Comparison of ENCODE assay signal across 18 mouse cellular contexts in genomic region chr13:83743381-83743780, GRCm38 (mm10).
DNase-seq lines count a peak whose midpoint lies in the region; ATAC-seq and TF ChIP-seq lines count a peak whose summit lies in the region.
"Had no signal": no experiment of that assay in that cellular context is flagged by ENCODE, and none has a peak within 500 bp of the region (broad histone marks: within the 10 kb centered on the region; RNA-seq: fewer than 3 reads in every experiment).

No protein-coding gene starts in this region.

- no peak for TF ChIP-seq CTCF in gastrocnemius, adult 2 months (IDR thresholded peaks at IDR 0.05)

- no peaks in the 10 kb centered on the region for H3K27me3 ChIP-seq in neural tube, embryonic 11.5 days (ENCODE audit: control insufficient read depth, insufficient read depth, low read length)
- H3K27me3 ChIP-seq in forebrain, embryonic 16.5 days (replicated peaks; ENCODE audit: control insufficient read depth, insufficient read depth, low read length): no peaks in the 10 kb centered on the region
- no peaks in the 10 kb centered on the region for H3K27me3 ChIP-seq in midbrain, embryonic 13.5 days

- no peak overlapping the region for H3K9ac ChIP-seq in neural tube, embryonic 11.5 days (ENCODE audit: low read length)
- H3K9ac ChIP-seq in forebrain, embryonic 16.5 days (replicated peaks; ENCODE audit: low read depth, low read length): 0 out of 2 replicates have a peak overlapping the region, but pooled peaks have one; percentile 19
- no peak overlapping the region for H3K9ac ChIP-seq in midbrain, embryonic 13.5 days (replicated peaks)
- H3K9ac ChIP-seq: heart, embryonic 15.5 days; kidney, embryonic 15.5 days; limb, embryonic 12.5 days; liver, embryonic 14.5 days had no signal

- no peaks in the 10 kb centered on the region for H3K9me3 ChIP-seq in neural tube, embryonic 11.5 days (ENCODE audit: control insufficient read depth, low read length)
- no peaks in the 10 kb centered on the region for H3K9me3 ChIP-seq in forebrain, embryonic 16.5 days (ENCODE audit: control insufficient read depth, low read length)
- no peaks in the 10 kb centered on the region for H3K9me3 ChIP-seq in midbrain, embryonic 13.5 days
- H3K9me3 ChIP-seq: embryonic facial prominence, embryonic 10.5 days; G1E; heart, embryonic 15.5 days; kidney, embryonic 15.5 days; limb, embryonic 12.5 days had no signal

- whole genome bisulfite sequencing in neural tube, embryonic 11.5 days: 84% methylated on average over 2 of the region's 2 CpGs
- WGBS in forebrain, embryonic 16.5 days: 39% methylated on average over 2 of the region's 2 CpGs
- 74% methylated on average over 2 of the region's 2 CpGs for WGBS in midbrain, embryonic 13.5 days

- H3K36me3 ChIP-seq in neural tube, embryonic 11.5 days (ENCODE audit: control insufficient read depth, insufficient read depth, low read length): no peaks in the 10 kb centered on the region
- 0 out of 2 replicates have a peak, but pooled peaks cover 9% of the 10 kb centered on the region for H3K36me3 ChIP-seq in forebrain, embryonic 16.5 days (ENCODE audit: control insufficient read depth, insufficient read depth)
- peaks cover 7% of the 10 kb centered on the region for H3K36me3 ChIP-seq in midbrain, embryonic 13.5 days
- H3K36me3 ChIP-seq: embryonic facial prominence, embryonic 10.5 days; heart, embryonic 15.5 days; kidney, embryonic 15.5 days; limb, embryonic 12.5 days had no signal

- no peak overlapping the region for H3K4me2 ChIP-seq in neural tube, embryonic 11.5 days (ENCODE audit: low read depth)
- H3K4me2 ChIP-seq in forebrain, embryonic 16.5 days (ENCODE audit: low read length): peak overlapping the region; percentile 48
- H3K4me2 ChIP-seq in midbrain, embryonic 13.5 days (replicated peaks): no peak overlapping the region
- H3K4me2 ChIP-seq: heart, embryonic 15.5 days; kidney, embryonic 15.5 days; limb, embryonic 12.5 days had no signal

- H3K4me3 ChIP-seq in neural tube, embryonic 11.5 days (ENCODE audit: low read depth, low read length): no peak overlapping the region
- H3K4me3 ChIP-seq in forebrain, embryonic 16.5 days (replicated peaks; ENCODE audit: low read length): no peak overlapping the region
- no peak overlapping the region for H3K4me3 ChIP-seq in midbrain, embryonic 13.5 days (replicated peaks)
- no peak overlapping the region for H3K4me3 ChIP-seq in gastrocnemius, adult 2 months
- H3K4me3 ChIP-seq: embryonic facial prominence, embryonic 10.5 days; heart, embryonic 15.5 days; kidney, embryonic 15.5 days; limb, embryonic 12.5 days had no signal

- ATAC-seq in neural tube, embryonic 11.5 days (ENCODE audit: insufficient read depth, low FRiP score, low TSS enrichment): no peak
- ATAC-seq in forebrain, embryonic 16.5 days: no peak
- ATAC-seq in midbrain, embryonic 13.5 days: no peak
- ATAC-seq: inflammation-experienced regulatory T-cells, adult 6 months had no signal

- H3K4me1 ChIP-seq in neural tube, embryonic 11.5 days (ENCODE audit: control insufficient read depth, insufficient read depth, low read length): peaks cover 6% of the 10 kb centered on the region; the same call in 1 of the 2 replicates
- H3K4me1 ChIP-seq in forebrain, embryonic 16.5 days (replicated peaks; ENCODE audit: control insufficient read depth, insufficient read depth, low read length): peaks cover 24% of the 10 kb centered on the region
- H3K4me1 ChIP-seq in midbrain, embryonic 13.5 days (replicated peaks): peaks cover 37% of the 10 kb centered on the region

- peak; percentile 37 for DNase-seq in neural tube, embryonic 11.5 days (ENCODE audit: low spot score)
- no peak for DNase-seq in neural tube, embryonic 10.5 days (ENCODE audit: extremely low spot score, low spot score)
- no peak for DNase-seq in left cerebral cortex, adult 8-10 months (ENCODE audit: low spot score in 2 of 2)
- DNase-seq in gastrocnemius, adult 2 months: no peak
- DNase-seq in heart, postnatal 25 days (ENCODE audit: low spot score): no peak
- DNase-seq: adrenal gland, adult 2 months; cerebellum, adult 8-10 months; heart, adult 11 months; lung, postnatal 36 days had no signal

- no peak overlapping the region for H3K27ac ChIP-seq in neural tube, embryonic 11.5 days (ENCODE audit: low read depth, low read length)
- H3K27ac ChIP-seq in forebrain, embryonic 16.5 days (ENCODE audit: low read length): peak overlapping the region; percentile 75
- peak overlapping the region; percentile 79 for H3K27ac ChIP-seq in midbrain, embryonic 13.5 days
- H3K27ac ChIP-seq in gastrocnemius, adult 2 months: no peak overlapping the region
- H3K27ac ChIP-seq: embryonic facial prominence, embryonic 10.5 days; heart, embryonic 15.5 days; kidney, embryonic 15.5 days; limb, embryonic 12.5 days; liver, embryonic 14.5 days had no signal

- intact Hi-C loops in gastrocnemius, adult 2 months (cut with DNase I): no loop called here
- intact Hi-C loops in heart, postnatal 25 days (cut with DNase I): no loop called here

Comparison
In these comparisons a context has a peak if more than half of its experiments do, and no peak if none do; other contexts are left out.
1. H3K27ac ChIP-seq: peak in forebrain, embryonic 16.5 days (single experiment) and midbrain, embryonic 13.5 days (single experiment); none in neural tube, embryonic 11.5 days (single experiment) and gastrocnemius, adult 2 months (single experiment).